Mouse (Mus musculus) liver, adult 2 months (tissue): ENCODE data around the gene Ptch1. TPM values are rescaled to one million over a fixed set of nuclear protein-coding genes. Genes with fewer than 3 reads are reported as not detected.

ENCODE experiments used
- DNase-seq: peaks from one replicate; pipeline ENCODE4 v3.0.0-alpha.2; 2011; ENCODE audit warnings: low read depth, low spot score; ENCODE audit errors: extremely low read depth
- H3K27ac ChIP-seq: fragments of 200-500 bp; replicated peaks from 2 replicates; pipeline ENCODE4 v1.5.1; 2012; ENCODE audit warnings: low read depth, mild to moderate bottlenecking, control low read depth, inconsistent platforms, low read length; ENCODE audit not compliant: insufficient read depth
- H3K27me3 ChIP-seq: fragments of 200-500 bp; 2 replicates; pipeline ENCODE4 v1.6.1; 2012; ENCODE audit warnings: mild to moderate bottlenecking, moderate library complexity, low read length, inconsistent platforms; ENCODE audit not compliant: control insufficient read depth, insufficient read depth
- H3K36me3 ChIP-seq: fragments of 200-500 bp; 2 replicates; pipeline ENCODE4 v1.6.1; 2012; ENCODE audit warnings: low read length, inconsistent platforms; ENCODE audit not compliant: control insufficient read depth, insufficient read depth
- H3K4me1 ChIP-seq: fragments of 200-500 bp; 2 replicates; pipeline ENCODE4 v1.6.1; 2011; ENCODE audit warnings: low read length; ENCODE audit not compliant: control insufficient read depth, insufficient read depth
- H3K4me3 ChIP-seq: fragments of 200-500 bp; 2 replicates; pipeline ENCODE4 v1.5.1; 2011; ENCODE audit warnings: low read depth, mild to moderate bottlenecking, control low read depth, low read length, moderate library complexity; ENCODE audit not compliant: insufficient read depth
- H3K79me2 ChIP-seq: fragments of 200-500 bp; 2 replicates; pipeline ENCODE4 v1.6.1; 2012; ENCODE audit warnings: inconsistent platforms, mild to moderate bottlenecking, low read length, moderate library complexity; ENCODE audit not compliant: control insufficient read depth, insufficient read depth
- H3K9ac ChIP-seq: fragments of 200-500 bp; 2 replicates; pipeline ENCODE4 v1.6.1; 2012; ENCODE audit warnings: low read depth, mild to moderate bottlenecking, control low read depth, inconsistent platforms, low read length
- CTCF ChIP-seq: fragments of 200-500 bp; IDR thresholded peaks from 2 replicates; pipeline ENCODE4 v1.5.1; 2011; ENCODE audit warnings: low read depth, low read length, control low read depth
- POLR2A ChIP-seq: fragments of 200-500 bp; IDR thresholded peaks from 2 replicates; pipeline ENCODE4 v1.6.1; 2011; ENCODE audit warnings: low read length, control low read depth; ENCODE audit not compliant: insufficient read depth; ENCODE audit errors: extremely low read depth
- WGBS: fragments of 180-500 bp; shearing (Covaris S2); methylation state at CpG from one replicate; pipeline ENCODE4 v1.1.7; 2018; 5-methylcytosine and 5-hydroxymethylcytosine counted together
- polyA plus RNA-seq: library from polyadenylated mRNA; depleted of rRNA; stranded (reverse); fragments of >200 nt; gene quantifications from 2 replicates; pipeline ENCODE4 v1.2.3, GENCODE M21; 2012
- total RNA-seq: library from RNA; depleted of rRNA; stranded (reverse); fragments of >200 nt; gene quantifications from 2 replicates; pipeline ENCODE4 v1.2.3, GENCODE M21; 2014

The Ptch1 gene
- total and polyA plus RNA-seq, 2 experiments: 7.5 to 9.3 TPM

DNA sequence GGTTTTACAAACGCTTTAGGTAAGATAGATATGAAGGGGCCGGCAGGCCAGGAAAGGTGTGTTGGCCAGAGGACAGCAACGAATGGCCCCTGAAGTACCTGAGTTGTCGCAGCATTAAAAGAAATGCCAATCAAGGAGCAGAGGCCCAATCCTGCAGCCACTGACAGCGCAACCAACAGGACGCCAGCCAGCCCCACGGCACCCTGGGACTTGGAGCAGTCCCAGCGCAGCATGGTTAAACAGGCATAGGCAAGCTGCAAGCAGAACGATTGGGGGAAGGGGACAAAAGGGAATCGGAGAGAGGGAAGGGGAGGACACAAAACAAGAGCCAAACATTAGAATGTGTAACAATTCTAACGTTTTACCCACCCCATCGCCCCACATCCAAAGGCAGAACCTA lies 32.8 kb downstream of the Ptch1 start:
- Histone ChIP-seq H3K27ac (no peak overlapping the region), H3K79me2 (no peaks in the 10 kb centered on the region; the same call in 1 of the 2 replicates), H3K4me3 (no peak overlapping the region), H3K4me1 (peaks cover 2% of the 10 kb centered on the region; the same call in 1 of the 2 replicates), H3K9ac (no peak overlapping the region), H3K36me3 (peaks cover 70% of the 10 kb centered on the region), H3K27me3 (no peaks in the 10 kb centered on the region)
- no peak for DNase-seq
- TF ChIP-seq POLR2A (no peak), CTCF (no peak)
- WGBS: 92% methylated on average over 12 of the region's 12 CpGs

- no peak overlapping the region for H3K27ac ChIP-seq
- TF ChIP-seq CTCF (no peak), POLR2A (no peak)
- H3K79me2 ChIP-seq: no peaks in the 10 kb centered on the region
- H3K36me3 ChIP-seq: peaks cover 77% of the 10 kb centered on the region
- WGBS: 53% methylated on average over 4 of the region's 4 CpGs
- H3K4me3 ChIP-seq: no peak overlapping the region
- no peaks in the 10 kb centered on the region for H3K27me3 ChIP-seq
- no peak overlapping the region for H3K9ac ChIP-seq
- H3K4me1 ChIP-seq: no peaks in the 10 kb centered on the region
- DNase-seq: no peak
Observed at GRCm38 (mm10) chr13:63534981-63535380, 38.4 kb downstream of the Ptch1 start.

GRCm38 (mm10) chr13:63530857-63531256 lies 42.5 kb downstream of the Ptch1 start:
- TF ChIP-seq POLR2A: no peak
- no peak for TF ChIP-seq CTCF
- Histone ChIP-seq H3K9ac (no peak overlapping the region), H3K36me3 (peaks cover 68% of the 10 kb centered on the region), H3K27ac (no peak overlapping the region), H3K79me2 (no peaks in the 10 kb centered on the region), H3K27me3 (no peaks in the 10 kb centered on the region), H3K4me3 (no peak overlapping the region), H3K4me1 (no peaks in the 10 kb centered on the region)
- no peak for DNase-seq
- 94% methylated on average over 9 of the region's 9 CpGs for WGBS

DNA sequence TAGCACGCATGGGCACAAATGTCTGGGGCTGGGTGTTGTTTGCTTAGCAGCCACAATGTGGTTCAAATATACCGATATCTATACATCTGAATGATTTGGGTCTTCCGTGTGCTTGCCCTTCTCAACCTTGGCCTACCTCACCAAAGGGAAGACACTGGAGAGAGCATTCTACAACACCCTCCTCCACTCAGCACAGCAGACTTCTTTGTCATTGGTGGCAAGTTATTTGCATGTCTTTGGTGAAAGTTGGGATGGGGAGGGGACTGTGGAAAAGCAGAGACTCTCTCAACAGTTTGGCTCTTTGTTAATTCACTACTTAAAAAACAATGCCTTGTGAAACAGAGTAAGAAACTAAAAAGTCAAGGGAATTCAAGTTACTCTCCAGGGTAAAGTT lies 43.0 kb downstream of the Ptch1 start:
- Histone ChIP-seq H3K4me1 (no peaks in the 10 kb centered on the region), H3K79me2 (no peaks in the 10 kb centered on the region), H3K27me3 (no peaks in the 10 kb centered on the region), H3K27ac (no peak overlapping the region), H3K4me3 (no peak overlapping the region), H3K9ac (no peak overlapping the region), H3K36me3 (peaks cover 65% of the 10 kb centered on the region)
- DNase-seq: no peak
- WGBS: 96% methylated on average over 3 of the region's 3 CpGs
- TF ChIP-seq CTCF (no peak), POLR2A (no peak)

DNA sequence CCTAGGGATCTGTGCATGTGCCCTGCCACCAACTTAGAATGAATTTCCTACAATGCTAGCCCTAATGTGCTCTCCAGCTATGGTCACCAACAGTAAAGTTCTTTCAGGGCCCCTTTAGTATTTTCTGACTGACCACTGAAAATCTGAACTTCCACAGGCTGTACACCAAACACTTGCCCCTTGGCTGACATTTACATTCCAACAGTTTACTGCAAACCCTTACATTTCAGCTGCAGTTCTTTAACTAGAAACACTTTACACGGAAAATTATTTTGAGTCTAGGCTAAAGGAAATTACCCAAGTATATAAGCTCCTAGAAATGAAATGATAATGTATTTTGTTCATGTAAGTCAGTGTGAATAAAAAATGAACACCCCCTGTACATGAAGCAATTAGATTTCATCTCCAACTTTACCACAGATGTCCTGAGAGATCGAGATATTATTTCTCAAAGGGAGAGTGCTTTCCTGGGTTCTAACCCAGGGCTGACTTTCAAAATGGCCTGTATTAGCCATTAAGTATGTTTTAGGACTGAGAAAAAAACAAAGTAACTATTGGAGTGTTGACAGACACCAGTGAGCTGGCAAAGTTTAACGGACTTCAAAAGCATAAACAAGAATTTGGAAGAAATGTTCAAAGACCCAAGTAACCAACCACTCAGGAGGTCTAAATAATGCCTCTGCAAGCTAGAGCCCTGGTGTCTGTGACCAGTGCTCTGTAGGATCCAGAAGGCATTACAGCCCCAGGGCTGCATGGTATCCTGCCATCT lies 43.6 kb downstream of the Ptch1 start:
- TF ChIP-seq POLR2A: no peak
- TF ChIP-seq CTCF: no peak
- Histone ChIP-seq H3K4me1 (no peaks in the 10 kb centered on the region), H3K27me3 (no peaks in the 10 kb centered on the region), H3K79me2 (no peaks in the 10 kb centered on the region), H3K27ac (no peak overlapping the region), H3K36me3 (peaks cover 66% of the 10 kb centered on the region), H3K4me3 (no peak overlapping the region), H3K9ac (no peak overlapping the region)
- no peak for DNase-seq
- WGBS: 78% methylated on average over 3 of the region's 3 CpGs

DNA sequence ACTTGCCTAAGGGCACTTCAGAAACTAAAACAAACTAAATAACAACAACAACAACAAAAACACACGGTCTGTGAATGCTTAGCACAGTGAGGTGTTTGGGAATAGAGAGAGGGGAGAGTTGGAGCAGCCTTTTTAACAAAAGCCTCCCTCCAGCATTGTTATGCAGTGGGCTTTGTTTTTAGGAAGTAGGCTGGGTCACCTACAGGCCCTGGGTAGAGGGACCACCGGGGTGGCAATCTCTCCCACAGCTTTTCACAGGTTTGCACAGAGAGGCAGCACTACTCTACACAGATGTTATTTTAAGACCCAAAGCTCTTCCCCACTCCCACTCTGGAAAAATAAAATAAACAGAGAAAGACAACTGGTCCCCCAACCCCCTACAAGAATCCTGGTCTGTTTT lies 44.5 kb downstream of the Ptch1 start:
- H3K36me3 ChIP-seq: peaks cover 69% of the 10 kb centered on the region
- 74% methylated on average over 2 of the region's 2 CpGs for WGBS
- no peaks in the 10 kb centered on the region for H3K4me1 ChIP-seq
- H3K27me3 ChIP-seq: no peaks in the 10 kb centered on the region
- H3K4me3 ChIP-seq: no peak overlapping the region
- H3K79me2 ChIP-seq: no peaks in the 10 kb centered on the region
- TF ChIP-seq CTCF (no peak), POLR2A (no peak)
- H3K9ac ChIP-seq: no peak overlapping the region
- H3K27ac ChIP-seq: no peak overlapping the region
- DNase-seq: no peak
